Mouse (Mus musculus) adrenal gland, adult 18-20 months (tissue): ENCODE results near the gene Zfp541. TPM values are rescaled to one million over a fixed set of nuclear protein-coding genes. Genes with fewer than 3 reads are reported as not detected.

ENCODE experiments used
- DNase-seq, 2 experiments: peaks; one replicate each; pipeline ENCODE4 v3.0.0; 2021 to 2022; ENCODE audit warnings: low spot score in 2 of 2
- total RNA-seq, 2 experiments: library from RNA; stranded (reverse); gene quantifications; 1 replicate in 1 of 2; 2 replicates in 1 of 2; pipeline ENCODE4 v1.2.3; 2021

Gene Zfp541
- total RNA-seq, 2 experiments from 2014 or later, result not detected

- no peak for DNase-seq
These were observed 58.6 kb downstream of the Zfp541 start for GRCm38 (mm10) chr7:16120262-16120600.

DNA sequence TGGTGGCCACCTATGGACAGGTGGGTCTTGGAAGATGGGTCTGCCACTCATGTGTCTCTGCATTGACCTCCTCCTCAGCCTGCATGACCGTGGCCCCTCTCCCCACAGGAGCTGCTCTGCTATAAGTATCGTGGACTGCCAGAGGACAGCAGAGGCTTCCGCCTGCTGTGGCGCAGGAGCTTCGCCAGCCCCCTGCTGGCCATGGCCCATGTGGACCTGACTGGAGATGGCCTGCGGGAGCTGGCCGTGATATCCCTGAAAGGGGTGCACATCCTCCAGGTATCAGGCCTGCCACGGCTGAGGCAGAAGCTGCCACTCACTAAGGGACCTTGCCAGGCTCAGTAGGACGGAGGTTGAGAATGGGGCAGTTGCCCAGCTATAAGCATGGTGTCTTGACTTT, 64.2 kb downstream of the Zfp541 start:
- DNase-seq, result no peak

- DNase-seq, result no peak
These were observed 66.7 kb downstream of the Zfp541 start for GRCm38 (mm10) chr7:16128344-16128743.

DNA sequence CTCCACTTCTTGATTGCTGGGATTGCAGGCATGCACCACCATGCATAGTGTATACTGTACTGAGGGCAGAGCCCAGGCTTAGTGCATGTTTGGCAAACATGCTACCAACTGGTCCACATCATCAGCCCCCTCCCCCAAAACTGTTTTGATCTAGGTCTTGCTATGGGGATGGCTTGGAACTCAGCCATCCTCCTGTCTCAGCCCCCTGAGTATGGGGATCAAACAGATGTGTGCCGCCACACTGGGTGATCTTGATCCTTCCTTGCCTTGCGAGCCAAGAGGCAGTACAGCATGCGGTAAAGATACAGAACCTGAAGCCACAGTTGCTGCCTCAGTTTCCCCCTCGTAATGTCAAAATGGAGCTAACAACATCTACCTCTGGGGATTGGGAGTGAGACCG, 67.3 kb downstream of the Zfp541 start:
- no peak for DNase-seq

DNA sequence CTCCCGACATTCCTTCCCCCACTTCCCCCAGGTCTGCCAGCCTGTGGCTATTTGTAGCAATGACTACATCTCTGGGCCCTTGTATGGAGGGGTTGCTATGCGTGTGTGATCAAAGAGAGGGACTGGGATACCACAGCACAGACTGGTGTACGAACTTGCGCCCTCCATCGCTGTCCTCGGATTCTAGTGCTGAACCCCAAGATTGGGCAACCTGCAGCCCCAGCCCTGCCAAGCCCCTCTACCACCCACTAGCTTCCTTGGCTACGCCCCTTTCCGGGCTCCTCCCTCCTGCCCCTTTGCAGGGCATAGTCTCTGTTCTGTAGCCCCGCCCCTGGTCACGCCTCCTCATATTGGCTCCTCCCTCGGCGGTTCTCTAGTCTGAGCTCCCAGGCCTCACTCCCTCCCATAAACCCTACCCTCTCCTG, 67.8 kb downstream of the Zfp541 start, which contains the start of gene Slc8a2:
Gene Slc8a2, plus strand, starts transcription at position 406 of the 425 bp plus-strand sequence.
- DNase-seq, result peak; percentile 40 to 47

- no peak for DNase-seq
These were observed 68.5 kb downstream of the Zfp541 start for GRCm38 (mm10) chr7:16129846-16130691.

DNA sequence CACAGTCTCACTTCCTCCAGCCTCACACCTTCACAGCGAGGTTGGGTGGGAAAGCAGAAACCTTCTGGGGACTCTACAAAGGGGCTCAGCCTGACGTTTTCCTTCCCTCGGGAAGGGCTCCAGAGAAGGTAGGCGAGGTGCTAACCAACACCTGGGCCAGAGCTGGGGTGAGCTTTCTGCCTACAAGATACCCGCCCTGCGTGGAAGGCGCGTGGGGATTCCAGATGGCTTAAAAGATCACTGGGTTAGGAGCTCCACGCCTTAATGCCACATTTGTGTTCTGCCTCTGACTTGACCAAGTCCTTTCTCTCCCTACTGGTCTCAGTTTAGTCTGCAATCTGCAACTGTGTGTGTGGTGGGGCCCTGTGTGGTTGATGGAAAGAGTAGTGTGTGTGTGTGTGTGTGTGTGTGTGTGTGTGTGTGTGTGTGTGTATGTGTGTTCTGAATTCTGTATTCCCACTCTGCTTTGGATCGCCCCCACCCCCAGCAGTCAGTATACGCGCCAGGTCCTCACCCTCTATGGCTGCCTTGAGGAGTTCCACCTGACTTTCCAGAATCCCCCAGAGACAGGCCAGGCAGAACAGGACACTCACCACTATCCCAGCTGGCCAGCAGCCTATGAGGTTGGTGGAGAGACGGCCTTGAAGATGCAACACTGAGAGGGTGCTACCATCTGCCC, 69.5 kb downstream of the Zfp541 start:
- no peak for DNase-seq

DNA sequence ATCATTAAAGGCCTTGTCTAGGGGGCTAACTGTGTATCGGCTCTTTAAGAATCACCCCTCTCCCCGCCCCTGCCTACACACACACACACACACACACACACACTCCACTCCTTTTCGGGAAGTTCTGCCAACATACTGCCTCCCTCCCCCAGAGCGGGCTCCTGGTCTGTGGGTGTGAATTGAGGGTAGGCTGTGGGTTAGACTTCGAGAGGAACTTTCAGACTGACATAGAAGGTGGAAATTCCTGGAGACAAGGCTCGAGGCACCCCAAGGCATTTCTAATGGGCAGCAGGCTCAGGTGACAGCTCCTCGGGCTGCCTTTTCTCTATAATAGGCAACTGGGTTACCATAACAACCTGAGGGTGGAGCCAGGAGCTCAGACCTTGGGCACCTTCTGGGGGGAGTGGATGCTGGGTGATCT, 70.6 kb downstream of the Zfp541 start:
- no peak for DNase-seq

- no peak for DNase-seq
These were observed 71.3 kb downstream of the Zfp541 start for GRCm38 (mm10) chr7:16132926-16133325.

DNA sequence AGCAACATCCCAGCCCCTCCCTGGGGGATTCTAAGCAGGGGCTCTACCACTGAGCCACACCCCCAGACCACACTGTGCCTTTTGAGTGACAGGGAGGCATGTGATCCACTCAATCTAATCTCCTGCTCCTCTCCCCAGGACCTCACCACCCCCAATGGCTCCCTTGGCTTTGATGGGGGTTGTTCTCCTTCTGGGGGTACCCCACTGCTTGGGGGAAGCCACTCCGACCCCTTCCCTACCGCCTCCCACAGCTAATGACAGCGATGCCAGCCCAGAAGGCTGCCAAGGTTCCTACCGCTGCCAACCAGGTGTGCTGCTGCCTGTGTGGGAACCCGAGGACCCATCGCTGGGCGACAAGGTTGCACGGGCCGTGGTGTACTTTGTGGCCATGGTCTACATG, 72.1 kb downstream of the Zfp541 start:
- no peak for DNase-seq

DNA sequence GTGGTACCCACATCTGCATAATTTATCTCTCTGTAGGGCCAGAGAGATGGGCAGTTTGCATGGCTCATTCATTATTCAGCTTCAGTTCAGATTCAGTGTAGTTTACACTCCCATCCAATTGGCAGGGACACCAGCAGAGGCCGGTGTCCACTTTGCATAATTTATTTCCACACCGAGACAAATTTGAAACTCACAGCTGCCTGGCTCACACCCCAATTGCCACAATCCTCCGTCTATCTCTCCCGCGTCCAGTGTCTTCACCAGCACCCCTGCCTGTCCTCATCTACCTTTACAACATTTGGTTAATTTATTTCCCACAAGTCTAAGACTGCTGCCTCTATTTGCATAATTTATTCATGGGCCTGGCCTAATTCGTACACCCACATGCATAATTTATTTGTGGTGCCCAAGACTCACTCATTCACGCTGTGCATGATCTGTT, 73.4 kb downstream of the Zfp541 start:
- no peak for DNase-seq

Other genes with a start within 250 kb of the Zfp541 start
- not detected for gene Obox6, start 222.1 kb upstream of the Zfp541 start, total RNA-seq
- gene Crx, start 181.8 kb upstream of the Zfp541 start, total RNA-seq, result not detected
- gene Crxos, start 179.2 kb upstream of the Zfp541 start, total RNA-seq, result under 1 TPM in 1 of 2 experiments, not detected in 1; 0.20 TPM
- gene Selenow, start 139.4 kb upstream of the Zfp541 start, total RNA-seq, result 100 to 1,000 TPM; 179 to 265 TPM
- gene Nop53, start 115.7 kb upstream of the Zfp541 start, total RNA-seq, result 100 to 1,000 TPM; 181 to 185 TPM
- gene Ehd2, start 94.2 kb upstream of the Zfp541 start, total RNA-seq, result 100 to 1,000 TPM in 1 of 2 experiments, 10 to 100 TPM in 1; 28.7 to 121 TPM
- 1 to 10 TPM; 8.4 to 8.6 TPM for gene Bicra, start 13.9 kb upstream of the Zfp541 start, total RNA-seq
- gene Napa, start 36.6 kb downstream of the Zfp541 start, total RNA-seq, result 100 to 1,000 TPM; 160 to 178 TPM
- 10 to 100 TPM; 19.6 to 20.7 TPM for gene Kptn, start 58.1 kb downstream of the Zfp541 start, total RNA-seq
- 1 to 10 TPM; 2.0 to 2.5 TPM for gene Slc8a2, start 68.0 kb downstream of the Zfp541 start, total RNA-seq
- gene Meis3, start 113.3 kb downstream of the Zfp541 start, total RNA-seq, result 10 to 100 TPM; 12.1 to 14.3 TPM
- gene Dhx34, start 160.2 kb downstream of the Zfp541 start, total RNA-seq, result 10 to 100 TPM; 10.8 to 11.4 TPM
- under 1 TPM; 0.46 to 0.83 TPM for gene C5ar2, start 182.3 kb downstream of the Zfp541 start, total RNA-seq
- gene C5ar1, start 197.7 kb downstream of the Zfp541 start, total RNA-seq, result 10 to 100 TPM in 1 of 2 experiments, 1 to 10 TPM in 1; 7.0 to 13.1 TPM
- gene Inafm1, start 211.8 kb downstream of the Zfp541 start, total RNA-seq, result 10 to 100 TPM; 21.1 to 21.8 TPM
- gene Ccdc9, start 225.0 kb downstream of the Zfp541 start, total RNA-seq, result 10 to 100 TPM; 52.2 to 59.2 TPM
- 1 to 10 TPM; 5.2 to 6.0 TPM for gene Bbc3, start 246.6 kb downstream of the Zfp541 start, total RNA-seq